Mouse (Mus musculus): Measurements from ENCODE around the gene Stkld1. TPM values are rescaled to one million over a fixed set of nuclear protein-coding genes. Genes with fewer than 3 reads are reported as not detected.

The Stkld1 gene
- polyA plus RNA-seq, 2 experiments = 0.07 TPM; not detected in 1

GRCm38 (mm10) chr2:26980361-26980760 is 46.5 kb downstream of the Stkld1 start:
- peaks cover 0 to 2% of the 10 kb centered on the region in 2 experiments; a peak in 1 of 4 replicates for H3K4me1 ChIP-seq (replicated peaks; ENCODE audit: control insufficient read depth in 2 of 2, insufficient read depth in 2 of 2, low read length in 1 of 2)
- no peaks in the 10 kb centered on the region for H3K9me3 ChIP-seq (ENCODE audit: control insufficient read depth, low read length)
- no peak overlapping the region for H3K4me3 ChIP-seq (ENCODE audit: insufficient read depth in 1 of 2, low read depth in 2 of 2, low read length in 2 of 2)
- H3K36me3 ChIP-seq (replicated peaks; ENCODE audit: control insufficient read depth, insufficient read depth, low read depth) = no peaks in the 10 kb centered on the region
- ATAC-seq (ENCODE audit: insufficient read depth) (no peak), DNase-seq (ENCODE audit: low read depth in 3 of 3, low spot score in 3 of 3) (no peak)
- H3K27me3 ChIP-seq (ENCODE audit: control insufficient read depth, insufficient read depth, low read length) = no peaks in the 10 kb centered on the region
- TF ChIP-seq CTCF (IDR thresholded peaks at IDR 0.05; ENCODE audit: low read depth) (no peak), EP300 (IDR thresholded peaks at IDR 0.05; ENCODE audit: low read depth) (no peak)
- no peak overlapping the region for H3K9ac ChIP-seq (replicated peaks)
- WGBS (ENCODE audit: insufficient replicate concordance) = 41% methylated on average over 1 of the region's 1 CpGs
- H3K4me2 ChIP-seq (ENCODE audit: low read depth) = no peak overlapping the region
- H3K27ac ChIP-seq = no peak overlapping the region

- TF ChIP-seq CTCF (IDR thresholded peaks at IDR 0.05; ENCODE audit: low read depth) (no peak), EP300 (IDR thresholded peaks at IDR 0.05; ENCODE audit: low read depth) (no peak)
- Histone ChIP-seq H3K9ac (replicated peaks) (no peak overlapping the region), H3K36me3 (replicated peaks; ENCODE audit: control insufficient read depth, insufficient read depth, low read depth) (no peaks in the 10 kb centered on the region), H3K27ac (no peak overlapping the region), H3K9me3 (ENCODE audit: control insufficient read depth, low read length) (no peaks in the 10 kb centered on the region), H3K4me1 (replicated peaks; ENCODE audit: control insufficient read depth in 2 of 2, insufficient read depth in 2 of 2, low read length in 1 of 2) (peaks cover 0 to 2% of the 10 kb centered on the region in 2 experiments; a peak in 1 of 4 replicates), H3K27me3 (ENCODE audit: control insufficient read depth, insufficient read depth, low read length) (no peaks in the 10 kb centered on the region), H3K4me3 (ENCODE audit: insufficient read depth in 1 of 2, low read depth in 2 of 2, low read length in 2 of 2) (no peak overlapping the region), H3K4me2 (ENCODE audit: low read depth) (no peak overlapping the region)
- DNase-seq (ENCODE audit: low read depth in 3 of 3, low spot score in 3 of 3) = no peak
- 48% methylated on average over 2 of the region's 2 CpGs for WGBS (ENCODE audit: insufficient replicate concordance)
- no peak for ATAC-seq (ENCODE audit: insufficient read depth)
Measured at GRCm38 (mm10) chr2:26984179-26984578, 50.3 kb downstream of the Stkld1 start.

GRCm38 (mm10) chr2:26984640-26985039 is 50.8 kb downstream of the Stkld1 start:
- TF ChIP-seq CTCF (IDR thresholded peaks at IDR 0.05; ENCODE audit: low read depth) = no peak
- no peak for TF ChIP-seq EP300 (IDR thresholded peaks at IDR 0.05; ENCODE audit: low read depth)
- no peak overlapping the region for H3K9ac ChIP-seq (replicated peaks)
- H3K9me3 ChIP-seq (ENCODE audit: control insufficient read depth, low read length) = no peaks in the 10 kb centered on the region
- no peaks in the 10 kb centered on the region for H3K27me3 ChIP-seq (ENCODE audit: control insufficient read depth, insufficient read depth, low read length)
- H3K27ac ChIP-seq = no peak overlapping the region
- ATAC-seq (ENCODE audit: insufficient read depth) (no peak), DNase-seq (ENCODE audit: low read depth in 3 of 3, low spot score in 3 of 3) (no peak)
- H3K4me2 ChIP-seq (ENCODE audit: low read depth) = no peak overlapping the region
- 53% methylated on average over 5 of the region's 5 CpGs for WGBS (ENCODE audit: insufficient replicate concordance)
- H3K4me3 ChIP-seq (ENCODE audit: insufficient read depth in 1 of 2, low read depth in 2 of 2, low read length in 2 of 2) = no peak overlapping the region
- no peaks in the 10 kb centered on the region for H3K36me3 ChIP-seq (replicated peaks; ENCODE audit: control insufficient read depth, insufficient read depth, low read depth)
- peaks cover 0 to 2% of the 10 kb centered on the region in 2 experiments; a peak in 1 of 4 replicates for H3K4me1 ChIP-seq (replicated peaks; ENCODE audit: control insufficient read depth in 2 of 2, insufficient read depth in 2 of 2, low read length in 1 of 2)

- Histone ChIP-seq H3K36me3 (replicated peaks; ENCODE audit: control insufficient read depth, insufficient read depth, low read depth) (no peaks in the 10 kb centered on the region), H3K9ac (replicated peaks) (no peak overlapping the region), H3K27ac (no peak overlapping the region), H3K4me3 (ENCODE audit: insufficient read depth in 1 of 2, low read depth in 2 of 2, low read length in 2 of 2) (no peak overlapping the region), H3K9me3 (ENCODE audit: control insufficient read depth, low read length) (no peaks in the 10 kb centered on the region), H3K4me2 (ENCODE audit: low read depth) (no peak overlapping the region), H3K27me3 (ENCODE audit: control insufficient read depth, insufficient read depth, low read length) (no peaks in the 10 kb centered on the region), H3K4me1 (replicated peaks; ENCODE audit: control insufficient read depth in 2 of 2, insufficient read depth in 2 of 2, low read length in 1 of 2) (no peaks in the 10 kb centered on the region)
- TF ChIP-seq CTCF (IDR thresholded peaks at IDR 0.05; ENCODE audit: low read depth) (no peak), EP300 (IDR thresholded peaks at IDR 0.05; ENCODE audit: low read depth) (no peak)
- WGBS (ENCODE audit: insufficient replicate concordance) = 47% methylated on average over 3 of the region's 3 CpGs
- ATAC-seq (ENCODE audit: insufficient read depth) (no peak), DNase-seq (ENCODE audit: low read depth in 3 of 3, low spot score in 3 of 3) (no peak)
Measured at GRCm38 (mm10) chr2:26993936-26994335, 60.1 kb downstream of the Stkld1 start.

GRCm38 (mm10) chr2:26997498-26997897 is 63.7 kb downstream of the Stkld1 start:
- no peak overlapping the region for H3K9ac ChIP-seq (replicated peaks)
- WGBS (ENCODE audit: insufficient replicate concordance) = 84% methylated on average over 1 of the region's 1 CpGs
- H3K36me3 ChIP-seq (replicated peaks; ENCODE audit: control insufficient read depth, insufficient read depth, low read depth) = no peaks in the 10 kb centered on the region
- DNase-seq (ENCODE audit: low read depth in 3 of 3, low spot score in 3 of 3) (no peak), ATAC-seq (ENCODE audit: insufficient read depth) (no peak)
- H3K4me1 ChIP-seq (replicated peaks; ENCODE audit: control insufficient read depth in 2 of 2, insufficient read depth in 2 of 2, low read length in 1 of 2) = no peaks in the 10 kb centered on the region
- no peak overlapping the region for H3K4me3 ChIP-seq (ENCODE audit: insufficient read depth in 1 of 2, low read depth in 2 of 2, low read length in 2 of 2)
- H3K9me3 ChIP-seq (ENCODE audit: control insufficient read depth, low read length) = no peaks in the 10 kb centered on the region
- no peaks in the 10 kb centered on the region for H3K27me3 ChIP-seq (ENCODE audit: control insufficient read depth, insufficient read depth, low read length)
- H3K27ac ChIP-seq = no peak overlapping the region
- H3K4me2 ChIP-seq (ENCODE audit: low read depth) = no peak overlapping the region
- TF ChIP-seq CTCF (IDR thresholded peaks at IDR 0.05; ENCODE audit: low read depth) = no peak
- TF ChIP-seq EP300 (IDR thresholded peaks at IDR 0.05; ENCODE audit: low read depth) = no peak
